Comparison of ENCODE assay signal across 8 mouse cellular contexts in the genomic region with DNA sequence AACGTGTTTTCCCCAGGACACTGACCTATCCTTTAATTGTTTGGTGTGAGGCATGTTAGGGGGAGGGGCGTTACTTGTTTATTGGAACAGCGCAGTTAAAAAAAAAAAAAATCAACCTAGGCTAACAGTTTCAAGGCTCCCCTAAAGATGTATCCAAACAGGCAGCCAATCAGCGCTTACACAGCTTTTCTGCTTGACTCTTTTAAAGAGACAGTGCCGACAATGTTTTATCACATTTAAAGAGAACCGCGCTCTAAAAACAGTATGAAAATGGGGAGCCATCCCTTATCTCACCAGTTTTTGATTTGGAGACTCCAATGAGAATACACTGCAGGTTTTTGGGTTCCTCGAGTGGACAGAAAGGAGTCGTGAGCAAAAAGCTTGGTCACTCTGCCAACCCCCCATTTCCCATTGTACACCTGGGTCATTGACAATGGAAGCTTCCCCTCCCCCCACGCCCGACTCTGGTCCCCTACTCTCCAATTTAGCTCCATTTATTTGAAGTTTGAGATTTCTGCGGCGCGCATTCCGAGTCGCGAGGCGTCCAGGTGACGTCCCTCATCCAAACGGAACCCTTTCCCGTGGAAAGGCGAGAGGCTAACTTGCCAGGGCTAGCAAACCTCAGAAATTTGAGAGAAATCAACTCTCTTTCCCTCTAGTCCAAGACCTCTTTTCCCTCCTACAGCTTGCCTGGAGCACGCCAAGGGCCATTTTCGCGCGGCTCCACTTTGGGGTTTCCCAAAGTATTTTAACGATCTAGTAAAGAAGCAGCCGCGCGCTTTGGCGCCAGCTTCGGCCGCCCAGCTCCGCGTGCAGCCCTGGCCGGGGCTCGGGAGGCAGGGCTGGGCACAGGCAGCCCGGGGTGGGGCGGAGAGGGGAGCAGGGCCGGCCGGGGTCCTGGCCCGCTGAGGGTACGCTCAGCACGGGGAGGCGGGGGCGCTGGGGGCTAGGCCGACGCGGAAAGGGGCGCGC. TPM values are rescaled to one million over a fixed set of nuclear protein-coding genes. Genes with fewer than 3 reads are reported as not detected.
DNase-seq lines count a peak whose midpoint lies in the region; ATAC-seq and TF ChIP-seq lines count a peak whose summit lies in the region.

A gene (plus strand): TSS at position 501 of the 972 bp plus-strand sequence.

- TF ChIP-seq CTCF in gastrocnemius, adult 2 months (IDR thresholded peaks at IDR 0.05): no peak
- TF ChIP-seq CTCF in left cerebral cortex, adult 2 months (IDR thresholded peaks at IDR 0.05): no peak

- H3K4me1 ChIP-seq in hindbrain, embryonic 16.5 days (ENCODE audit: control insufficient read depth, insufficient read depth, low read depth, low read length): peaks cover 51% of the 10 kb centered on the region

- H3K36me3 ChIP-seq in hindbrain, embryonic 16.5 days (ENCODE audit: control insufficient read depth, insufficient read depth, low read length): no peaks in the 10 kb centered on the region
- H3K36me3 ChIP-seq in macrophage (ENCODE audit: inconsistent target): no peaks in the 10 kb centered on the region; the same call in 1 of the 2 replicates

- no peaks in the 10 kb centered on the region for H3K9me3 ChIP-seq in hindbrain, embryonic 16.5 days (ENCODE audit: control insufficient read depth, low read length)

- no peaks in the 10 kb centered on the region for H3K27me3 ChIP-seq in hindbrain, embryonic 16.5 days (replicated peaks; ENCODE audit: control insufficient read depth, insufficient read depth, low read length)

- peak within 1 kb of the TSS; percentile 97 for H3K4me3 ChIP-seq in gastrocnemius, adult 2 months
- H3K4me3 ChIP-seq in hindbrain, embryonic 16.5 days (ENCODE audit: low read length): peak within 1 kb of the TSS; percentile 91
- H3K4me3 ChIP-seq in left cerebral cortex, adult 2 months: peak within 1 kb of the TSS; percentile 83
- H3K4me3 ChIP-seq in macrophage (ENCODE audit: inconsistent target): peak within 1 kb of the TSS; percentile 57

- peak within 1 kb of the TSS; percentile 94 for H3K27ac ChIP-seq in gastrocnemius, adult 2 months
- H3K27ac ChIP-seq in hindbrain, embryonic 16.5 days (ENCODE audit: low read depth, low read length): peak within 1 kb of the TSS; percentile 99
- H3K27ac ChIP-seq in left cerebral cortex, adult 2 months: peak within 1 kb of the TSS; percentile 84
- peak within 1 kb of the TSS; percentile 53 for H3K27ac ChIP-seq in macrophage

- intact Hi-C loops in gastrocnemius, adult 2 months (cut with DNase I): loop anchor here (1.0 kb wide), 1 partner anchor 70 kb away; no protein-coding TSS in a partner anchor
- intact Hi-C loops in left cerebral cortex, adult 2 months (cut with DNase I): loop anchor here (1.0 to 5.0 kb wide), 3 partner anchors 70 to 252 kb away; no protein-coding TSS in a partner anchor

- peak within 1 kb of the TSS; percentile 93 for H3K4me2 ChIP-seq in hindbrain, embryonic 16.5 days (ENCODE audit: low read length)

- no peaks in the 10 kb centered on the region for H3K79me2 ChIP-seq in macrophage (ENCODE audit: inconsistent target)

- peak; percentile 67 for ATAC-seq in hindbrain, embryonic 16.5 days

- under 1% methylated on average over 45 of the region's 51 CpGs for WGBS in hindbrain, embryonic 16.5 days
- WGBS in macrophage (ENCODE audit: missing documents): under 1% methylated on average over 50 of the region's 51 CpGs

- peak; percentile 74 for DNase-seq in T-cell, adult 2 months (ENCODE audit: low spot score)
- DNase-seq in cerebellum, postnatal 14 days: peak; percentile 86 to 91
- DNase-seq in gastrocnemius, adult 2 months: peak; percentile 81
- DNase-seq in left cerebral cortex, adult 2 months (ENCODE audit: extremely low spot score in 1 of 2, low spot score in 2 of 2): peak in 1 of 2 experiments; percentile 44
- peak; percentile 62 for DNase-seq in right cerebral cortex, adult 18-20 months
- DNase-seq in urinary bladder, postnatal 14 days (ENCODE audit: low spot score): peak; percentile 74

- H3K9ac ChIP-seq in hindbrain, embryonic 16.5 days (ENCODE audit: low read depth, low read length): peak within 1 kb of the TSS; percentile 94

RNA-seq across cellular contexts. Expression of the gene that starts here (rescaled TPM):
- 10 to 100 TPM; 23.7 to 30.0 TPM for total RNA-seq in gastrocnemius, adult 2 months (2021)
- polyA plus RNA-seq in hindbrain, embryonic 16.5 days (2015; fragmentation: Nextera tagmentation; extraction: Ambion mirVana): 82.9 and 115 TPM in 2 replicates
- total RNA-seq in left cerebral cortex, adult 2 months (2021): 100 to 1,000 TPM; 181 to 187 TPM
- total RNA-seq in macrophage (2018; cell fraction: chromatin; rRNA removed): 10 to 100 TPM in 23 of 26 experiments, 1 to 10 TPM in 3; 6.7 to 76.0 (median 27.1) TPM
- 10 to 100 TPM; 13.8 to 30.2 (median 21.6) TPM for total RNA-seq in macrophage (2018; cell fraction: cytosol; rRNA removed)
- total RNA-seq in macrophage (2018; cell fraction: nucleus; rRNA removed): 10 to 100 TPM in 22 of 26 experiments, 1 to 10 TPM in 4; 4.9 to 56.0 (median 16.1) TPM
- polyA plus RNA-seq in macrophage (2018): 20.3 to 44.3 TPM (median 27.6 TPM) in 3 replicates

Comparison
In these comparisons a context has a peak if more than half of its experiments do, and no peak if none do; other contexts are left out.
1. RNA of the gene that starts here (total RNA-seq): 181 to 187 TPM in left cerebral cortex, adult 2 months; 23.7 to 30.0 TPM in gastrocnemius, adult 2 months; every median in the first group is over 4 times any median in the second.
2. Peak in every context shown above with its lines, with median percentiles within 50 percentile points of each other: H3K27ac ChIP-seq and H3K4me3 ChIP-seq.